Mouse (Mus musculus) ZHBTc4 (cell line): ENCODE data around the gene Srpk2.
A peak's percentile ranks its signal among the peaks of the same experiment; 100 is the strongest.
"Not testable (repeated sequence)": the region's sequence is repeated elsewhere in the genome, so short reads cannot be mapped to it uniquely, and the experiment has no call there.

Source experiments
- DNase-seq: peaks from one replicate; pipeline ENCODE4 v3.0.0-alpha.2; 2011; ENCODE audit warnings: low read depth, low spot score

The Srpk2 gene

GRCm38 (mm10) chr5:23568188-23568587, 116.2 kb downstream of the Srpk2 start:
- DNase-seq, result no peak

DNA sequence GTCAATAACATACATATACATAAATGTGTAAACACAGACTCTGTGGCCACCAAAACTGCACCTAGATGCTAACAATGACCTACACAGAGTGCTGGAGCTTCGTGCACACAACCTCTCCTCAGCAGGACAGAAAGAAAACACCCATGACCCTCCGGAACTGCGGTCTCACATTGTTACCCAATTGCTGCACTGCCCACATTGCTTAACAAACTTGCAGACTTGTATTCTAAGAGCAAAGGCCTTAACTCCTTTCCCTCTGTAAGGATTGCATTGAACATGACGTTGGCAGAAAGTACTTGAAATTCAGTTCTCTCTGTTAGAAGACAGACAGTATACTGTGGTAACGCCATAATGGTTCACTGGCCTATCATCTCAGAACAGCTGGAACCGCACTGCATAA, 118.0 kb downstream of the Srpk2 start:
- no peak for DNase-seq

DNA sequence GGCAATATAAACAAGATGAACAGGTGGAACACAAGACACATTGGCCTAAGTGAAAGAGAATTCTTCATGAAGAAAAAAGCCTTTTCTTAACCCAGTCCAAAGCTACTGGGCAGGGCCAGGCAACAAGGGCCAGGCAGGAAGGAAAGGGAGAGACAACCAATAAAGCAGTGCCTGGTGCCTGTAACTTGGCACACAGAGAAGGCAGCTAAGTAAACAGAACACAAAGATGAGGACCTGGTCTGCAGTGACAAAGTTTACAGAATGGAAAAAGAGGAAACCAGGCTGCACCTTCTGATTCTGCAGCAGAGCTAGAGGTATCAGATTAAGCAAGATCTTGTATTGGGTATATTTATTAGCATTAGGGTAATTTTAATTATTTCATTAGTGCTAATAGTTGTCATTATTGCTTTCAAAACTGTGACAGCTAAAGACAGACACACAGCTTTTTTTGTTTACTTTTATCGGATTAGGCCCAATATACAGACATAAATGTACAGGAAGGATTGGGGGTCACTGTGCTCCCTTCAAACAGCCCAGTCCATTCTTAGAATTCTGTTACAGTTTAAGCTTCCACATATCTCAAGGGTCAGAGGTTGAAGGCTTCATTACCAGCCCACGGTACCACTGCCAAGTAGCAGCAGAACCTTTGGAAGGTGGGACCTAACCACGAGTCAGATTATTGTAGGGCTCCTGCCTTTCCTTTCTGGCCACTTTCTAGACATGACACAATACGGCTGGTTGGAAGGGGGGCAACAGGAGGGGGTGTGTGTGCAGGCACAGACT, 121.9 kb downstream of the Srpk2 start:
- no peak for DNase-seq

GRCm38 (mm10) chr5:23561227-23561626, 123.2 kb downstream of the Srpk2 start:
- no peak for DNase-seq

DNA sequence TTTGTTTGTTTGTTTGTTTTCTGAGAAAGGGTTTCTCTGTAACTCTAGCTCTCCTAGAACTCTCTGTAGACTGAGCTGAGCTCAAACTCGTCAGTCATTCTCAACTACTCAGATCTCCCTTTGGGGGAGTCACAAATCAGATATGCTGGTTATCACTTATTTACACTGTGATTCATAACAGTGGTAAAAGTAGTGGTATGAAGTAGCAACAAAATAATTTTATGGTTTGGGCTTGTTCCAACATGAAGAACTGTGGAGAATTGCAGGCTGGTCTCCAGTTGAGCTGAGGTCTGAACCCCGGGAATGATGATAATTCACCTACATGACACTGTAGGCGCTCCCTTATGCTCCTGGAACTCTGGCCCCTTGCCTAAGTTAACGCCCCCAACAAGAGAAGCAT, 124.2 kb downstream of the Srpk2 start:
- no peak for DNase-seq

DNA sequence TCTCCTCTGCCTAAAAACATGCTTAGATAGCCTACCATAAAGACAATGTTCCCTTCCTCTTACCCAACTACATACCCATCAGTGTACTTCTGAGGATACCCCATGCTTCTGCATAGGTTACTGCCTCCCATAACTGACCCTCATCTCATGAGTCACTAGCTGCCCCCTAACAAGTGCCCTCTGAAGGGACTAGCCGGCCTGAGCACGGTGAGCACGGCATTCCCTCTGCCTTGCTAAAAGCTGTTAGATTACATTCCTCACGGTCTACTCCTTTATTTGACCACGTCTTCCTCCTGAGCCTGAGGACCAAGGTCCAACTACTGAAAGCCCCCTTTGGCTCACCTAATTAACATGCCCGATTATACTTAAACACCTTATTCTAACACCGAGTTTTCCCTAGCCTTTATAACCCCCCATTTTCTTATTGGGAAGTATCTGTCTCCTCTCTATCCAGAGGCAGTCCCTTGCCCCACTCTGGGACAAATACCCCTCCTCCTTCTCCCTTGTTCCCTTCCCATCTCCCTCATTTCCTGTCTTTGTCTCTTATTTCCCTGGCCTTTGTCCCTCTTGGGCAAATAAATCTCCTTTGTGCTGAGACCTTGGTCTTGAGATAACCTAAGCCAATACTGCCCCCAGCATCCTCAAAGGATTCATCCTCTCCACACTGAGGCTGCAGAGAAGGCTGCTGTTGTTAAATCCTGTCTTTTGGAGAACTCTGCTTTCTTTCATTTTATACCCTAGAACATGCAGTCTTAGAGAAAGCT, 128.2 kb downstream of the Srpk2 start:
- DNase-seq, result no peak

DNA sequence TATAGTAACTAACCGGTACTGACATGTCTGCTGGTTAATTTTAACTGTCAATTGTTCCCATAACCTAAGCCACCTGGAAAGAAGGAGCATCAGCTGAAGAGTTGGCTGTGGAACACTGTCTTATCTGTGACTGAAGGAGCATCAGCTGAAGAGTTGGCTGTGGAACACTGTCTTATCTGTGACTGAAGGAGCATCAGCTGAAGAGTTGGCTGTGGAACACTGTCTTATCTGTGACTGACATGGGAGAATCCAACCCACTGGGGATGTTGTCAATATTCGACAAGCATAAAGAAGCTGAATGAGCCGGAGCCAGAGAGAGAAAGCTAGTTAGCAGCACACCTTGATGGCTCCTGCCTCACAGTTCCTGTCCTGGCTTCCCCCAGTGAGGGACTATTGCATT, 131.1 kb downstream of the Srpk2 start:
- not testable (repeated sequence) for DNase-seq

DNA sequence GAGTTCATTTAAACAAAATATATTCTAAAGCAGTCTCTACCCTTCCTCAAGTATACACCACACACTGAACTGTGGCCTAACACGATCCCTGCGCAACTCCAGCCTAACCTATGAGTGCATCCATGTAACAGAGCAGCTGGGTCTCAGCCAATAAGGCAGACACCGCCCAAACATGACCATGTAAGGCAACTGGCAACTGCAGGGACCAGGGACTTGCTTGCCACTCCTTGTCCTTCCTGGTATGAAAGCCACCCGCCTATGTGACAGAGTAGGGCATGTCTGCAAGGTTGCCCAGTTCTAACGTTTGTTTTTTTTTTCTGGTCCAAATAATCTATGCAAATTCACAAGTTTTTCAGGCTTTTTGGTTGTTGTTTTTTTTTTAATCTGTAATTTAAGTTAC, 132.7 kb downstream of the Srpk2 start:
- no peak for DNase-seq

DNA sequence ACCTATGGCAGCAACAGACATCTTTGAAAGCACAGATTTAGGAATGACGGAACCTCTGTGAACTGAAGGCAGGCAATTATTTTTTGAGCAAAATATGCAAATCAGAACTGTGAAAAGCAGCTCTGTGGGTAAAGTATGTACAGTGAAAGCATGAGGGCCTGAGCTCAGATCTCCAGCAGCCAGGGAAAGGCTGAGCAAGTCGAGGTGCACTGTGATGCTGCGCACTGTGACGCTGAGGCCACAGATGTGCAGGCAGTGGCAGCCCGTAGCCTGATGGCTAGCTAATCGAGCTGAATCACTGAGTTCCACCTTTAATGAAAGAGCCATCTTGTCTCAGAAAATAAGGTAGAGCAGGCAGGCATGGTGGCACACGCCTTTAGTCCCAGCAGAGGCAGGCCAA, 148.7 kb downstream of the Srpk2 start:
- no peak for DNase-seq

GRCm38 (mm10) chr5:23531541-23532096, 152.8 kb downstream of the Srpk2 start:
- no peak for DNase-seq

- DNase-seq, result no peak
These were observed 153.3 kb downstream of the Srpk2 start for GRCm38 (mm10) chr5:23531100-23531499.

GRCm38 (mm10) chr5:23524621-23525020, 159.8 kb downstream of the Srpk2 start:
- no peak for DNase-seq

DNA sequence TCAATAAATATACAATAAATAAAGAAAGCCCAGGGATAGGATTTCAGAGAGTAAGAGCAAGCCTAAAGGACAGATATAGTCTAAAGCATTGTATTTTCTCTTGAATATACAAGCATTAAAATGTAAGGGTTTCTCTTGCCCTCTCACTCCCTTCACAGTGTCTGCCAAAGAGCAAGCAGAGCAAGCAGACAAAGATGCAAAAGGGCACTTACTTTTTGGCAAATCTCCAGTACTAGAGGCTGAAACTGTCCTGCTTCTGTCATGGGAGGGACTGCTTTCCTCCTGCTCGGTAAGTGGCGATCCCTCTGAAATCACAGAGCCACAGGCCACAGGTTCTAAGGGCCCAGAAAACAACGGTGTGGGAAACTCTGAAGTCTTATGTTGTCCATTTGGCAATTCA, 160.5 kb downstream of the Srpk2 start:
- no peak for DNase-seq

DNA sequence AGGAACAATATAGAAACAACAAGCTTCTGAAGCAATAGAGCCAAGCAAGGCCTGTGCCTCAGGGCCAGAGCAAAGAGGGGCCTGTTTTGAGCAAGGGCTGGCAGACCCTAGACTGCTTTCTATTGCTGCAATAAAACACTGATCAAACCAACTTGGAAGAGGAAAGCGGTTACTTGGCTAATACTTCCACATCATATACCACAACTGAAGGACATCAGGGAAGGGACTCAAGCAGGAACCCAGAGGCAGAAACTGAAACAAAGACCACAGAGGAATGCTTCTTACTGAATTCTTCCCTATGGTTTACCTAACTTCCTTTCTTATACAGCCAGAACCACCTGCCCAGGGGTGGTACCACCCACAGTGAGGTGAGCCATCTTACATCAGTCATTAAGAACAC, 162.8 kb downstream of the Srpk2 start:
- DNase-seq, result no peak

DNA sequence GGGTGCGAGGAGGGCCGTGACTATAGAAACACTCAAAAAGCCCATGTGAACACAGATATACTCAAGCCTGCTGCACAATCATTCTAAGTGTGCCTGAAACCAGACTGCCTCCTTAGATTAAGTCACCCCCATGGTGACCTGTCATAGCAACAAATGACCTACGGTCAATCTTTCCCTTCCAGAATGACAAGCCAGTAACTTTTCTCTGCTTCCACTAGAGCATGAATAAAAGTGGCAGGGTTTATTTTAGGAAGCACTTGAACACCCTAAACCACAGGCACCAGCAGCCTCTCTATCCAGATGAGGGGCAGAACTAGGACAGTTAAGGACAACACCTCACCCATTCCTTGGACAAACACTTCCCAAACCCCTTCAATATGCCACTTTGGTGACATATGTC, 164.7 kb downstream of the Srpk2 start:
- DNase-seq, result no peak

DNA sequence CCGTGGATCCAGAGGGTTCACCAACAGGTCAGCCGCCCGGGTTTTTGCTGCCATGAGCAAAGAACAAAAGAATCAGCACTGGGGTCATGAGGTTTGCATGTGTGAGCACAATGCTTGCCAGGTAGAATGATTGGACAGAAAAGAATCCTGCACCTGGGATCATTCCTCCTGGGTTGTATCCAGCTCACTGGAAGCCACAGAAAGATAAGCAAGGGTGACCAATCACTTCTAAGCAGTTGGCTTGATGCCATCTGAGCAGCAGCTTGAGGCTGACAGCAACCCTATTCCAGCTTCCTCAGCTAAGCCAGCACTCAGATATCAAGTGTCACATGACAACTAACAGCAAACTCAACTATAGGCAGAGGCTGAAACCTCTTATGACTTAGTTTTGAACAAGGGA, 165.7 kb downstream of the Srpk2 start:
- DNase-seq, result no peak

DNA sequence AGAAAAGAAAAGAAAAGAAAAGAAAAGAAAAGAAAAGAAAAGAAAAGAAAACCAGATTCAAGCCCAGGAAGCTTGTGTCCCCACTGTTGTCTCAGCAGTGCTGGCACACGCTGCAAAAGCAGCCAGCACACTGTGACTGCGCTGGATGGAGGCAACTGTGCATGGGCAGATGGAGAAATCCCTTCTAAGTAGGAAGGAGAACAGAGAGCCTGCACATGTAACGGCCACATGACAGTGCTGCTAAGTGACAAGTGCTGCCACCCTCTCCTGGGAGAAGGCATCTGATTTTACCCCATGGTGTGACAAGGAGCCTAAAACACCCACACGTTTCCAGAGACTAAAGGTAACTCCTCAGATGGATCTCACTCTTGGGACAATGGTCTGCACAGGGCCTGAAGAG, 166.6 kb downstream of the Srpk2 start:
- no peak for DNase-seq

- no peak for DNase-seq
These were observed 167.5 kb downstream of the Srpk2 start for GRCm38 (mm10) chr5:23516962-23517361.

GRCm38 (mm10) chr5:23515038-23515437, 169.4 kb downstream of the Srpk2 start:
- DNase-seq, result no peak

- no peak for DNase-seq
These were observed 170.9 kb downstream of the Srpk2 start for GRCm38 (mm10) chr5:23513468-23513867.

DNA sequence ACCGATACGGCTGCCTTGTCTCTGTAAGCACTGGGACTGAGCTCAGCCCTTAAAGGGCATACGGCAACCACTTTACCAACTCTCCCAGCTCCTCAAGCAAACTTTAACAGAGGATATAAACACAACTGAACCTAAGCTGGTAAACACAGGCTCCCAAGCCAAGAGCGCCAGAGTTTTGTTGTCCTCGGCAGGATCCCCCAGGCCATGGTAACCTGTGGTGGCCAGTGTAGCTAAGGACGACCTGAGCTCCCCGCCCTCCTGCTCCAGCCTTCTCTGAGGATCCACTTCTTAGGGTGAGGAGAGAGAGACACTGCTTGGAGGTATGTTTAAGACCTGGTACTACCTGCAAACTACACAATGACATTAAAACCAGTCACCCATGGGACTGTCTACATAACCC, 171.9 kb downstream of the Srpk2 start:
- no peak for DNase-seq

GRCm38 (mm10) chr5:23511456-23511855, 173.0 kb downstream of the Srpk2 start:
- DNase-seq, result no peak

DNA sequence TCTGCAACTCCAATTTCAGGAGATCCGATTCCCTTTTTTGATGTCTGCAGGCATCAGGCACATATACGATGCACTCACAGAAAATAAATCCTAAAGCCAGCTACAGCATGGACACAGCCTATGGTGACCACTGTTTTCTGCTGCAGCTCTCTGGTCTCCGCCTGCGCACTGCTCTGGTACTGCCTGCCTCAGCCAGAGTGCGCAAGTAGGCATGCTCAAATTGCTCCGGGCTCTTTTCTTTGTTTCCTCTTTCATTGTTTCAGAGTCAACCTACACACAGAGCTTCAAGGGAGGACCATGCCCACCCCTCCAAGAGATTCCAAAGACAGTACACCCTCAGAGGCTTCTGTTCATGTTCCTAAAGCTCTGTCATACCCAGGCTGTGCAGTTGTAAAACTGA, 175.8 kb downstream of the Srpk2 start:
- DNase-seq, result peak; percentile 68
